Mouse (Mus musculus): ENCODE measurements around the gene Trim43a.
"Not testable (repeated sequence)": the region's sequence is repeated elsewhere in the genome, so short reads cannot be mapped to it uniquely, and the experiment has no call there.

GRCm38 (mm10) chr9:88638125-88638524, 57.4 kb downstream of the Trim43a start:
- TF ChIP-seq HCFC1 (IDR thresholded peaks at IDR 0.05; ENCODE audit: borderline replicate concordance, insufficient read depth, low read length); MAFK (IDR thresholded peaks at IDR 0.05; ENCODE audit: insufficient read depth, low read depth, low read length): not testable (repeated sequence)
